Mouse (Mus musculus) olfactory bulb, adult 2 months (tissue): ENCODE results near the gene Grik3.

ENCODE experiments used
- CTCF ChIP-seq: fragments of 200-500 bp; IDR thresholded peaks from 2 replicates; pipeline ENCODE4 v1.5.1; 2012; ENCODE audit warnings: low read depth, mild to moderate bottlenecking, low read length, moderate library complexity; ENCODE audit not compliant: insufficient read depth
- POLR2A ChIP-seq: fragments of 200-500 bp; IDR thresholded peaks from 2 replicates; pipeline ENCODE4 v1.6.1; 2012; ENCODE audit warnings: mild to moderate bottlenecking, low read depth, low read length, moderate library complexity; ENCODE audit not compliant: insufficient read depth

GRCm38 (mm10) chr4:125456506-125456905 lies 34.0 kb upstream of the Grik3 start:
- no peak for TF ChIP-seq CTCF
- TF ChIP-seq POLR2A = no peak
